Mouse (Mus musculus): ENCODE measurements around the gene Mdm4. TPM values are rescaled to one million over a fixed set of nuclear protein-coding genes. Genes with fewer than 3 reads are reported as not detected.
A peak's percentile ranks its signal among the peaks of the same experiment; 100 is the strongest.
"Not testable (repeated sequence)": the region's sequence is repeated elsewhere in the genome, so short reads cannot be mapped to it uniquely, and the experiment has no call there.

Mdm4 gene
- total RNA-seq, 2 experiments from 2014 or later = 79.0 to 85.9 TPM

DNA sequence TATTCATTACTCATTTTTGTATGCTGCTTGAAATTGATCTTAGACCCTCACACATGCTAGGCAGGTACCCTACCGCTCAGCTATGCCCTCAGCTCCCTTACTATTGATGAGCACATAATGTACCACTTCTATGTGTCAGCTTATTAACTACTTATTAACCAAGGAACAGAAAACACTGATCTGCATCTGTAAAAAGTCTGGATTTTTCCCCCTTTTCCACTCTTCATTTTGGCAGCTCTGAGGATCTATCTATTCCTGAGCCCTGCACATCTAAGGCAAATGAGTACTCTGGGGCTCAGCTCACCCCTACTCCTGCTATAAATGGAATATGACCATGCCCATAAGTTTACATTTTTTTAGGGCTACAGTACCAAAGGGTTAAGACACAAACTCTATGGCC, 16.2 kb downstream of the Mdm4 start:
- no peak for DNase-seq (ENCODE audit: extremely low spot score in 1 of 2, low spot score in 2 of 2)
- intact Hi-C loops (cut with DNase I) = no loop called here
- H3K4me3 ChIP-seq = no peak overlapping the region
- H3K27ac ChIP-seq = no peak overlapping the region
- TF ChIP-seq CTCF (IDR thresholded peaks at IDR 0.05) = no peak

GRCm38 (mm10) chr1:133013331-133013730, 17.0 kb downstream of the Mdm4 start:
- no peak for DNase-seq (ENCODE audit: extremely low spot score in 1 of 2, low spot score in 2 of 2)
- Histone ChIP-seq H3K27ac (no peak overlapping the region), H3K4me3 (no peak overlapping the region)
- intact Hi-C loops (cut with DNase I) = no loop called here
- TF ChIP-seq CTCF (IDR thresholded peaks at IDR 0.05) = peak; percentile 35

DNA sequence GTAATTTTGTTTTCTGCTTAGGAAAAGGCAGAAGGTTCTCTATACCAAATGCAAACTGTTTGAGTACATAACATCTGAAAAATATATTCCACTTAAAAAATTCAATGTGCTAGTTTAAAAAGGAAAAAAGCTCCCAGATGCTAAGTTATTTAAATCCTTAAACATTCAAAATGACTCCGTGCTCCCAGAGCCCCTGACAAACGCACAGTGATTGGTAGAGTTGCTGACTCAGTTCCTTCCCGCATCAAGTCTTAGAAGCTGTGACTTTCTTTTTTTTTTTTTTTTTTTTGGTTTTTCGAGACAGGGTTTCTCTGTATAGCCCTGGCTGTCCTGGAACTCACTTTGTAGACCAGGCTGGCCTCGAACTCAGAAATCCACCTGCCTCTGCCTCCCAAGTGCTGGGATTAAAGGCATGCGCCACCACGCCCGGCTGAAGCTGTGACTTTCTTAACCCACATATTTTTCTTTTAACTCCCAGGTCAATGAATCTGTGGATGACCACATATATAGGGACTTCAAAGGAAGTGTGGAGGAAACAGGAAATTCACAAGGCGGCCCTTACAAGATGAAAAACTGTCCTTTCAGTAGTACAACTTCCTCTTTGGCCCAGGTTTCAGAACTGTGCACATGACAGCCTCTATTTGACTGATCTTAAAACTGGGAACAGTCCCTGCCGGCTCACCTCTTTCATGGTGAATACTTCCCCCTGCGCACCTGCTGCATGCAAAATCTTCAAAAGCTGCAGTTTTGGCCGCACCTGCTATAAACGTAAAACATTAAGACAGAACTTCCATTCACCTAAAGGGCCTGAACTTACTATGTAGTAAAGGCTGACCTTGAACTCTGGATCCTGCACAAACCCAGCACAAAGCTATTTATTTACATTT, 18.2 kb downstream of the Mdm4 start:
- no peak for DNase-seq (ENCODE audit: extremely low spot score in 1 of 2, low spot score in 2 of 2)
- H3K27ac ChIP-seq = no peak overlapping the region
- intact Hi-C loops (cut with DNase I) = no loop called here
- TF ChIP-seq CTCF (IDR thresholded peaks at IDR 0.05) = no peak
- no peak overlapping the region for H3K4me3 ChIP-seq

GRCm38 (mm10) chr1:133006571-133006970, 23.8 kb downstream of the Mdm4 start:
- intact Hi-C loops (cut with DNase I) = no loop called here
- no peak for TF ChIP-seq CTCF (IDR thresholded peaks at IDR 0.05)

GRCm38 (mm10) chr1:133000347-133000746, 30.0 kb downstream of the Mdm4 start:
- Histone ChIP-seq H3K4me3 (no peak overlapping the region), H3K27ac (no peak overlapping the region)
- no peak for DNase-seq (ENCODE audit: extremely low spot score in 1 of 2, low spot score in 2 of 2)
- TF ChIP-seq CTCF (IDR thresholded peaks at IDR 0.05) = no peak
- intact Hi-C loops (cut with DNase I) = no loop called here

More at GRCm38 (mm10) chr1:133006571-133006970, 23.8 kb downstream of the Mdm4 start:
- DNase-seq (ENCODE audit: extremely low spot score in 1 of 2, low spot score in 2 of 2) = no peak
- no peak overlapping the region for H3K4me3 ChIP-seq
- no peak overlapping the region for H3K27ac ChIP-seq

DNA sequence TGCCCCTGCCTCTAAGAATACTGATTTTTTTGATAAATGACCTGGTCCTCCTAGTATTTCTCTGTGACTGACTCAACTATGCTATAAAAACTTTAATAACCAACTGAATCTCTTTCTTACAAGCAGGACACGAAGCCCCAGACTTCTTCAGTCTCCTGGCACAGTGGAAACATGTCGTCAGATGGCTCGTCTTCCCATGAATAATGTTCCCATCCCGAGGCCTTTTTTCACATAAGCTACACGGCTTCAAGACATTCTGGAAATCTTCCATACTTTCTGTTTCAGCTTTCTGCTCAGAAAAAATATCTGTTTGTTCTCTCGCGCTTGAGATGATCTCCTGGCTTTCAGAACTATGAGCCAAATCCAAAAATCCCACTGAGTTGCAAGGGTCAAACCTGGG, 38.8 kb downstream of the Mdm4 start:
- no peak overlapping the region for H3K27ac ChIP-seq
- no peak for DNase-seq (ENCODE audit: extremely low spot score in 1 of 2, low spot score in 2 of 2)
- intact Hi-C loops (cut with DNase I) = no loop called here
- H3K4me3 ChIP-seq = no peak overlapping the region
- no peak for TF ChIP-seq CTCF (IDR thresholded peaks at IDR 0.05)

DNA sequence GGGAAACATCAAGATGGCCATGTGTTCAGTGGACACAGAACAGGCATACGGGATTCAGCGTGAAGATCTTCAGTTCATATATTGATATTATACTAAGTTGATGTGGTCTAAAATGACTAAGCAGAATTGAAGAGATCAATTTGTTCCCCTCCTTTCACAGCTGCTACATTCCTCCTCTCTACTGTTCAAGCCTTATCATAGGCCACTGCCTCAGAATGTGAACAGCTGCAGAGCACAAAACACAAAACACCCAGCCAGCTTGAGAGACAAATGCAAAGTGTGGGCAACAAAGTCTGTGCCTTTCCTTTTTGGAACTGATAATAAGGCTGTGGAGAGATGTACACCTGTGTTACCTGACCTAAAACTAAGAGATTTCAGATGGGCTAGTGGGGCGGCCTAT, 39.6 kb downstream of the Mdm4 start:
- Histone ChIP-seq H3K4me3 (no peak overlapping the region), H3K27ac (no peak overlapping the region)
- DNase-seq (ENCODE audit: extremely low spot score in 1 of 2, low spot score in 2 of 2) = no peak
- intact Hi-C loops (cut with DNase I) = no loop called here
- TF ChIP-seq CTCF (IDR thresholded peaks at IDR 0.05) = no peak

- not testable (repeated sequence) for H3K4me3 ChIP-seq; DNase-seq (ENCODE audit: extremely low spot score in 1 of 2, low spot score in 2 of 2); H3K27ac ChIP-seq
- intact Hi-C loops (cut with DNase I) = loop anchor here (10.0 kb wide), 1 partner anchor 364 kb away; no protein-coding TSS in a partner anchor
These were observed 41.6 kb downstream of the Mdm4 start for GRCm38 (mm10) chr1:132988556-132989459.

DNA sequence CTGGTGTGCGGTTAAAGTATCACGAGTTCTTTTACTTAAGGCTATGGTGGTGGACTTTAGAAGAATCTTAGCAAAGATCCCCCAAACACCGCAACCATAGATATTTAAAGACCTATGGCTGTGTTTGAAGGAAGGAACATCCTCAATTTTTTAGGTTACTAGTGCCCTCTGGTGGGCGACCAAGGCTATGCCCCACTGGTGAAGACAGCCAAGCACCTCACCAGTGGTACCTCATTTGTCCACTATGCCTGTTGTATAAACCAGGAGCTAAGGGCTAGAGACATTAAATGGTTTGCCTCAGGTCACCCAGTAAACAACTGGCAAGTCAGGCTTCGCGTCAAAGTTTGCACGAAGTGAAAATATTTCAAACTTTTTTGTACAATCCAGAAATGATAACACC, 47.6 kb downstream of the Mdm4 start:
- intact Hi-C loops (cut with DNase I) = loop anchor here (1.0 to 10.0 kb wide), 2 partner anchors 224 to 358 kb away; no protein-coding TSS in a partner anchor
- H3K4me3 ChIP-seq = no peak overlapping the region
- peak; percentile 70 to 74 for DNase-seq (ENCODE audit: extremely low spot score in 1 of 2, low spot score in 2 of 2)
- H3K27ac ChIP-seq = no peak overlapping the region
- peak; percentile 89 for TF ChIP-seq CTCF (IDR thresholded peaks at IDR 0.05)

GRCm38 (mm10) chr1:132981232-132981631, 49.1 kb downstream of the Mdm4 start:
- no peak for TF ChIP-seq CTCF (IDR thresholded peaks at IDR 0.05)
- DNase-seq (ENCODE audit: extremely low spot score in 1 of 2, low spot score in 2 of 2) = no peak
- no peak overlapping the region for H3K4me3 ChIP-seq
- intact Hi-C loops (cut with DNase I) = loop anchor here (10.0 kb wide), 1 partner anchor 356 kb away; no protein-coding TSS in a partner anchor
- H3K27ac ChIP-seq = no peak overlapping the region

- no peak overlapping the region for H3K27ac ChIP-seq
- intact Hi-C loops (cut with DNase I) = no loop called here
- H3K4me3 ChIP-seq = no peak overlapping the region
- no peak for DNase-seq (ENCODE audit: extremely low spot score in 1 of 2, low spot score in 2 of 2)
- no peak for TF ChIP-seq CTCF (IDR thresholded peaks at IDR 0.05)
These were observed 53.0 kb downstream of the Mdm4 start for GRCm38 (mm10) chr1:132977402-132977801.

DNA sequence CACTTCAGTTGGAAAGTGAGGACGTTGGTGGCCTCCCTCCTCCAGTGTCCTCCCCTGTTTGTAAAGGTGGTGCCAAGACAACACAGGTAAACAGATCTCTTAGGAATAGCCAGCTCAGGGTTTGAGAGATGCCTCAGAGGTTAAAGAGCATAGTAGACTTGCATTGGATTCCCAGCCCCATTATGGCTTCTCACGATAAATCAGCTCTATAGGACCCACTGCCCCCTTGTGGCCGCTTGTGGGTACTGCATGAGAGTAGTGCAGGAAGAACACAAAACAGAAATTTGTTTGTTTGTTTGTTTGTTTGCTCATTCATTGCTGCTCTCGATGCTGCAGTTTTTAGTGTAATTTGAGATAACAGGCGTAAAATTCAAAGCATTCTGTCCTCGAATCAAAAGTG, 61.7 kb downstream of the Mdm4 start:
- peak; percentile 87 for TF ChIP-seq CTCF (IDR thresholded peaks at IDR 0.05)
- Histone ChIP-seq H3K27ac (no peak overlapping the region), H3K4me3 (no peak overlapping the region)
- peak in 1 of 2 experiments; percentile 60 for DNase-seq (ENCODE audit: extremely low spot score in 1 of 2, low spot score in 2 of 2)
- intact Hi-C loops (cut with DNase I) = loop anchor here (2.0 kb wide), 1 partner anchor 210 kb away; no protein-coding TSS in a partner anchor

All from left cerebral cortex, adult 2 months (tissue).